Mouse (Mus musculus): ENCODE measurements at regions not wholly inside any gene's neighbourhood (a gene's known extent, or its start where the extent isn't known, plus 50 kb on each side); places are given as distances from the start of the nearest gene placed in this dataset.
"Not testable (repeated sequence)": the region's sequence is repeated elsewhere in the genome, so short reads cannot be mapped to it uniquely, and the experiment has no call there.

GRCm38 (mm10) chr13:52105989-52106642 is 259.6 kb downstream of the Gadd45g start:
- no peak for DNase-seq

- DNase-seq, result no peak
These were observed 262.0 kb downstream of the Gadd45g start for GRCm38 (mm10) chr13:52108349-52108921.

- no peak for DNase-seq
These were observed 262.7 kb downstream of the Gadd45g start for GRCm38 (mm10) chr13:52109039-52109759.

- DNase-seq, result no peak
These were observed 264.3 kb downstream of the Gadd45g start for GRCm38 (mm10) chr13:52110750-52111149.

GRCm38 (mm10) chr13:52113549-52113948 is 267.1 kb downstream of the Gadd45g start:
- no peak for DNase-seq

GRCm38 (mm10) chr13:52114431-52114830 is 268.0 kb downstream of the Gadd45g start:
- no peak for DNase-seq

- DNase-seq, result no peak
These were observed 268.5 kb downstream of the Gadd45g start for GRCm38 (mm10) chr13:52114962-52115361.

GRCm38 (mm10) chr13:52116241-52116640 is 269.8 kb downstream of the Gadd45g start:
- no peak for DNase-seq

- DNase-seq, result no peak
These were observed 270.3 kb downstream of the Gadd45g start for GRCm38 (mm10) chr13:52116756-52117155.

- no peak for DNase-seq
These were observed 274.3 kb downstream of the Gadd45g start for GRCm38 (mm10) chr13:52120795-52121194.

GRCm38 (mm10) chr13:52125037-52125436 is 278.6 kb downstream of the Gadd45g start:
- DNase-seq, result no peak

- DNase-seq, result no peak
These were observed 281.3 kb downstream of the Gadd45g start for GRCm38 (mm10) chr13:52127751-52128150.

- no peak for DNase-seq
These were observed 283.0 kb downstream of the Gadd45g start for GRCm38 (mm10) chr13:52129466-52129865.

- no peak for DNase-seq
These were observed 286.7 kb downstream of the Gadd45g start for GRCm38 (mm10) chr13:52133202-52133601.

- DNase-seq, result no peak
These were observed 292.0 kb downstream of the Gadd45g start for GRCm38 (mm10) chr13:52138331-52138945.

- no peak for DNase-seq
These were observed 292.8 kb downstream of the Gadd45g start for GRCm38 (mm10) chr13:52139140-52139809.

GRCm38 (mm10) chr13:52140221-52140620 is 293.7 kb downstream of the Gadd45g start:
- DNase-seq, result no peak

GRCm38 (mm10) chr13:52144066-52144465 is 297.6 kb downstream of the Gadd45g start:
- not testable (repeated sequence) for DNase-seq

GRCm38 (mm10) chr13:52145926-52146325 is 299.4 kb downstream of the Gadd45g start:
- DNase-seq, result no peak

GRCm38 (mm10) chr13:52150281-52150680 is 303.8 kb downstream of the Gadd45g start:
- DNase-seq, result no peak

- no peak for DNase-seq
These were observed 305.3 kb downstream of the Gadd45g start for GRCm38 (mm10) chr13:52151777-52152176.

- DNase-seq, result no peak
These were observed 305.7 kb downstream of the Gadd45g start for GRCm38 (mm10) chr13:52152221-52152620.
